11 mouse cellular contexts compared by ENCODE assay signal in genomic region chr2:44271455-44272346, GRCm38 (mm10).
A peak's percentile ranks its signal among the peaks of the same experiment; 100 is the strongest.
DNase-seq lines count a peak whose midpoint lies in the region; ATAC-seq lines count a peak whose summit lies in the region.
"Had no signal": no experiment of that assay in that cellular context is flagged by ENCODE, and none has a peak within 500 bp of the region (broad histone marks: within the 10 kb centered on the region; RNA-seq: fewer than 3 reads in every experiment).

No protein-coding gene starts in this region.

- no peaks in the 10 kb centered on the region for H3K27me3 ChIP-seq in lung, embryonic 15.5 days
- H3K27me3 ChIP-seq in hindbrain, embryonic 11.5 days (ENCODE audit: control insufficient read depth, insufficient read depth, low read length), result no peaks in the 10 kb centered on the region
- no peaks in the 10 kb centered on the region for H3K27me3 ChIP-seq in midbrain, embryonic 10.5 days (ENCODE audit: low read depth, poor library complexity, severe bottlenecking)
- H3K27me3 ChIP-seq in stomach, embryonic 16.5 days (ENCODE audit: control insufficient read depth, insufficient read depth, low read length), result no peaks in the 10 kb centered on the region
- H3K27me3 ChIP-seq: CH12.LX had no signal

- intact Hi-C loops in left cerebral cortex, postnatal 10 days (cut with DNase I), result no loop called here

- H3K9me3 ChIP-seq in lung, embryonic 15.5 days, result no peaks in the 10 kb centered on the region
- H3K9me3 ChIP-seq in hindbrain, embryonic 11.5 days (ENCODE audit: control insufficient read depth, low read length), result no peaks in the 10 kb centered on the region
- H3K9me3 ChIP-seq in midbrain, embryonic 10.5 days (replicated peaks), result no peaks in the 10 kb centered on the region
- no peaks in the 10 kb centered on the region for H3K9me3 ChIP-seq in stomach, embryonic 16.5 days (replicated peaks; ENCODE audit: control insufficient read depth, low read length)

- no peaks in the 10 kb centered on the region for H3K36me3 ChIP-seq in lung, embryonic 15.5 days
- no peaks in the 10 kb centered on the region for H3K36me3 ChIP-seq in hindbrain, embryonic 11.5 days (ENCODE audit: control insufficient read depth, insufficient read depth, low read length)
- H3K36me3 ChIP-seq in midbrain, embryonic 10.5 days, result no peaks in the 10 kb centered on the region
- no peaks in the 10 kb centered on the region for H3K36me3 ChIP-seq in stomach, embryonic 16.5 days (ENCODE audit: control insufficient read depth, insufficient read depth, low read length)

- DNase-seq in lung, postnatal 14 days, result no peak
- peak; percentile 19 for DNase-seq in hindbrain, embryonic 11.5 days (ENCODE audit: low spot score)
- DNase-seq in midbrain, embryonic 10.5 days (ENCODE audit: low spot score), result peak; percentile 25
- no peak for DNase-seq in left cerebral cortex, postnatal 10 days (ENCODE audit: extremely low spot score in 1 of 2, low spot score in 2 of 2)
- DNase-seq in urinary bladder, adult 2 months (ENCODE audit: low spot score), result no peak
- DNase-seq in adrenal gland, postnatal 14 days, result no peak
- DNase-seq: gastrocnemius, postnatal 25 days; right cerebral cortex, postnatal 25 days had no signal

- 38% methylated on average over 17 of the region's 17 CpGs for WGBS in lung, embryonic 15.5 days
- 39% methylated on average over 17 of the region's 17 CpGs for WGBS in hindbrain, embryonic 11.5 days
- WGBS in midbrain, embryonic 10.5 days, result 44% methylated on average over 17 of the region's 17 CpGs
- 35% methylated on average over 17 of the region's 17 CpGs for WGBS in stomach, embryonic 16.5 days

- peaks cover 17% of the 10 kb centered on the region for H3K4me1 ChIP-seq in lung, embryonic 15.5 days
- H3K4me1 ChIP-seq in hindbrain, embryonic 11.5 days (replicated peaks; ENCODE audit: control insufficient read depth, insufficient read depth, low read length), result no peaks in the 10 kb centered on the region
- peaks cover 15% of the 10 kb centered on the region for H3K4me1 ChIP-seq in midbrain, embryonic 10.5 days
- H3K4me1 ChIP-seq in stomach, embryonic 16.5 days (ENCODE audit: control insufficient read depth, insufficient read depth, low read length), result no peaks in the 10 kb centered on the region; the same call in 1 of the 2 replicates

- H3K4me2 ChIP-seq in lung, embryonic 15.5 days, result no peak overlapping the region
- H3K4me2 ChIP-seq in hindbrain, embryonic 11.5 days (replicated peaks; ENCODE audit: low read depth, low read length), result no peak overlapping the region
- H3K4me2 ChIP-seq in stomach, embryonic 16.5 days (ENCODE audit: low read depth, low read length), result no peak overlapping the region; the same call in 1 of the 2 replicates

- no peak overlapping the region for H3K9ac ChIP-seq in lung, embryonic 15.5 days
- no peak overlapping the region for H3K9ac ChIP-seq in hindbrain, embryonic 11.5 days (ENCODE audit: low read depth, low read length)
- no peak overlapping the region for H3K9ac ChIP-seq in stomach, embryonic 16.5 days (ENCODE audit: low read length)

- peak; percentile 72; the same call in 1 of the 2 replicates for ATAC-seq in lung, embryonic 15.5 days (ENCODE audit: borderline replicate concordance, extremely low read depth, low FRiP score, low TSS enrichment)
- ATAC-seq in hindbrain, embryonic 11.5 days (ENCODE audit: low FRiP score), result no peak
- ATAC-seq in stomach, embryonic 16.5 days (ENCODE audit: insufficient read depth, low FRiP score), result peak; percentile 74

- H3K4me3 ChIP-seq in lung, embryonic 15.5 days, result no peak overlapping the region
- H3K4me3 ChIP-seq in hindbrain, embryonic 11.5 days (ENCODE audit: low read depth, low read length), result no peak overlapping the region
- H3K4me3 ChIP-seq in midbrain, embryonic 10.5 days, result no peak overlapping the region
- no peak overlapping the region for H3K4me3 ChIP-seq in stomach, embryonic 16.5 days (replicated peaks; ENCODE audit: low read length)

- peak overlapping the region; percentile 65 for H3K27ac ChIP-seq in lung, embryonic 15.5 days
- H3K27ac ChIP-seq in hindbrain, embryonic 11.5 days (ENCODE audit: low read depth, low read length), result no peak overlapping the region
- H3K27ac ChIP-seq in midbrain, embryonic 10.5 days (replicated peaks), result peak overlapping the region; percentile 56
- peak overlapping the region; percentile 76 for H3K27ac ChIP-seq in stomach, embryonic 16.5 days (ENCODE audit: low read length)

Comparison
In these comparisons a context has a peak if more than half of its experiments do, and no peak if none do; other contexts are left out.
1. DNase-seq: peak in hindbrain, embryonic 11.5 days (single experiment) and midbrain, embryonic 10.5 days (single experiment); none in lung, postnatal 14 days (single experiment), left cerebral cortex, postnatal 10 days (0 of 2), urinary bladder, adult 2 months (single experiment) and adrenal gland, postnatal 14 days (single experiment).